Mouse (Mus musculus): ENCODE measurements around the gene Plekhh1.
A peak's percentile ranks its signal among the peaks of the same experiment; 100 is the strongest.

Plekhh1 gene

DNA sequence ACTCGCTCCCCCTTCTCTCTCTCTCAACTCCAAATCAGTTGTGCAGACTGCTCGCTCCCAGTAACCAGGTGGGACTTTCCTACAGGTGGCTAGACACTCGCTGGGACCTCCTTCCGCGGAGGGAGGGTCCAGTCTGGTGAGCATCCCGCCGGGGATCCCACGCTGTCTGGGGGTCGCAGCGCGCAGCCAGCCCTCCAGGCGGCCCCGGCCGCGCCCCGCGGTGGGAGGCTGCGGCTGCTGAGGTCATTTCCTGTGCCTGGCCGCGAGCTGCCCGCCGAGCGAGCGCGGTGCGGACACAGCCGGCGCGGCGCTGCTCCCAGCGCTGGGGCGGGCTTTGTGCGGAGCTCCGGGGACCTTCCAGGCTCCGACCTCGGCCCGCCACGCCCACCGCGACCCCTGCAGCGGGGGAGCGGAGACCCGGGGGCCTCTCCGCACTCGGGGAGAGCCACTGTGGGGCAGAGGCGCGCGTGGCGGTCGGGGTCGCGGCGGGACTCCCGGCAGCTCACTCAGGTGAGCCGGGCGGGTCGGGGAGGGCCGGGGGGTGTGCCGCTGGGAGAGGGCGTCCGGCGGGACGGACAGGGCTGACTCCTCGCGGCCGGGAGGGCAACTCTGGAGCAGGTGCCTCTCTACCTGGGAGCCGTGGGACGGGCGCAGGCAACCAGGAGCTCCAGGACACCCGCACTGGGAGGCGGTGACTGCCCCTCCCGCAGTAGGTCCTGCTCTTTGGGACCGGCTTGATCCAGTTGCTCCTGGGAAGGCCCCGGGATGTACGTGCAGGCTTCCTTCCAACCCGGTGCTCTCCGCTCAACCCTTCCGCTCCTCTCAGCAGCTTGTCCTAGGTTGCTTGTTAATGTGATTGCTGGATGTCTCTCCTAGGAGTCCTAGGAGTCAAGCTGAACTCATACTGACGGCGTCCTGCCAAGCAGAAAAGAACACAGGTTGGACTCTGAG is at the start of gene Plekhh1:
Plekhh1 (plus strand) TSS at position 253 of the 951 bp plus-strand sequence.
- peak; percentile 23 to 38 for DNase-seq (ENCODE audit: low spot score in 2 of 2)

DNA sequence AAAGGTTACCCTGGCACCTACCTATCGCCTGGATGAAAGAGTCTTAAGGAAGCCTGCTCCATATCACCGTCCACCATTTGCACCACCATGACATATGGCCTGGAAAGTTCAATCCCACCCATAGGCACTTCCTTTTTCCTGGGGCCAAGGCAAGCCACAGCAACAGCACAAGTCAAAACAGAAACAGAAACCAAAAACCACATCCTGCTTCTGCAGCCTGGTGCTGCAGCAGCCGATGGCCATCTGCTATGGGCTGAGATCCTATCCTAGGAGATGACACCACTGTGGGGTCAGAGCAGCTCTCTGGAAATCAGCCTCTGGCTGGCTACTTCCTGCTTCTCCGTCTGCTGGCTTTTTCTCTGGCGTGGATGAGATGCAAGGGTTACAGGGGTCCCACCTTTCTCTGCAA is 48.3 kb upstream of the Plekhh1 start:
- peak; percentile 68 to 87 for DNase-seq (ENCODE audit: low spot score in 2 of 2)

DNA sequence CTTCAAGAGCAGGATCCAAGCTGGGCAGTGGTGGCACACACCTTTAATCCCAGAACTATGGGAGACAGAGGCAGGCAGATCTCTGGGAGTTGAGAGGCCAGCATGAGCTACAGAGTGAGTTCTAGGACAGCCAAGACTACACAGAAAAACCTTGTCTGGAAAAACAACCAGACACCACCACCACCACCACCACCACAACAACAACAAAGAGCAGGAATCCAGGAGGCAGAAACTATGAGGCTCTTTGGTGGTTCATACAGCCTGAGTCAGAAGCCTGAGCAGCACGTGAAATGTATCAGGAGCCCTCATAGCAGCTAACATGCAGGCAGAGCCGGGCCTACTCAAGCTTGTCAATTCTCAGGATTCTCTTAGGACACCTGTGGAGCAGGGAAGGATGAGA is 47.8 kb upstream of the Plekhh1 start:
- DNase-seq (ENCODE audit: low spot score in 2 of 2), result no peak

DNA sequence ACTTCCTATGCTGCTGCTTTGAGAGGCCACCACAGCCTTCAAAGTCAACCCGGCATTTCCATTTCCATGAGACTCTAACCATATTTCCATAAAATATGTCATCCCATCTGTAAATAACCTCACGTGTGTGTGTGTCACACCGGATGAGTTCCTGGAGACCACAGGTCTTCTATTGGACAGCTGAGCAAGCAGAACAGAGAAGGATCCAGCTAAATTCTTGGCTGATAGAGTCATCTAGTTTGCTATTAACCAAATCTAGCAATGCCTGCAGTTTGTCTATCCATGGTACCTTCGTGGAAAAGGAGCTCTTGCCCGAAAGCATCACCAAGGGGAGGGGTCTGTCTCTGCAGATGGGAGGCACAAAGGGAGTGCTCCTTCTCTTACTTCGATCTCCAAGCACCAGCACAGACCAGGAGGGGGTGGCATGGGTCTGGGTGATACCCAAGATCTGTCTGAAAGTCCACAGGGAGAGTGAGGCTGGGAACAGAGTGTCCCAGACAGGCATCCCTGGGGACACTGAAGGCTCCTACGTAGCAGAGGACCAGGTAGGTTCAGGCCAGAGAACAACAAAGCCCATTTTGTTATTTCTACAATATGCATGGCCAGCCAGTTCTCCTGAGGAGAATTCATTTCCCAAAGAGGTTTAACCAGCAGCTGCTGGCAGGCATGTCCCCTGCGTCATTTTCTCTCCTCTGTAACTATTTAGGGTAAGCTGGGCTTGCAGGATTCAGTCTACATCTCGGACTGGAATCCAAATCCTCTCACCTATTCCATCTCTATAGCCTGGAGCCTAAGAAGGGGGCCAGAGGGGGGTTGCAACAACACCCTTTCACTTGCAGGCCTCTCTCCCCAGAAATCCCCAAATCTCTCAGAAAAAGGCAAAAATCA is 46.8 kb upstream of the Plekhh1 start:
- peak in 1 of 2 experiments; percentile 21 for DNase-seq (ENCODE audit: low spot score in 2 of 2)

- no peak for DNase-seq (ENCODE audit: low spot score in 2 of 2)
Observed at GRCm38 (mm10) chr12:78983296-78984034, 45.5 kb upstream of the Plekhh1 start.

DNA sequence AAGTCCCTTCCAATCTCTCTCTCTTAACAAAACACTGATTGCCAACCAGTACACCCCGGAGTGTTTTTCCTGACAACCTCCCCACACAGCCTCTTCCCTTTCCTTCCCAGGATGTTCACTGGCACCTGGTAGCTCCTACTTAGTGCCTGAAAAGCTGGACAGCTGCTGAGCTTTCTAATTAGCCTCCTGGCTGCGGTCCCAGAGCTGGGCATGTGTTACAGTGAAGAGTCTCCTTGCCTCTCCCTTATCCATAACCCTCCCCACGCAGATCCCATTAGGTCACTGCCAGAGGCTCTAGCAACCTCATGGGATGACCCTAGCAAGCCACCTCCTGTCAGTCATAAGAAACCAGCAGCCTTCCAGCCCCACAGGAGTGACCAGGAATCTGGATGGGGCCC is 44.9 kb upstream of the Plekhh1 start:
- DNase-seq (ENCODE audit: low spot score in 2 of 2), result peak; percentile 38 to 56

GRCm38 (mm10) chr12:78987581-78988081 is 41.3 kb upstream of the Plekhh1 start:
- no peak for DNase-seq (ENCODE audit: low spot score in 2 of 2)

- no peak for DNase-seq (ENCODE audit: low spot score in 2 of 2)
Observed at GRCm38 (mm10) chr12:78996271-78996670, 32.7 kb upstream of the Plekhh1 start.

GRCm38 (mm10) chr12:78996711-78997110 is 32.3 kb upstream of the Plekhh1 start:
- no peak for DNase-seq (ENCODE audit: low spot score in 2 of 2)

GRCm38 (mm10) chr12:79002406-79002805 is 26.6 kb upstream of the Plekhh1 start:
- no peak for DNase-seq (ENCODE audit: low spot score in 2 of 2)

DNA sequence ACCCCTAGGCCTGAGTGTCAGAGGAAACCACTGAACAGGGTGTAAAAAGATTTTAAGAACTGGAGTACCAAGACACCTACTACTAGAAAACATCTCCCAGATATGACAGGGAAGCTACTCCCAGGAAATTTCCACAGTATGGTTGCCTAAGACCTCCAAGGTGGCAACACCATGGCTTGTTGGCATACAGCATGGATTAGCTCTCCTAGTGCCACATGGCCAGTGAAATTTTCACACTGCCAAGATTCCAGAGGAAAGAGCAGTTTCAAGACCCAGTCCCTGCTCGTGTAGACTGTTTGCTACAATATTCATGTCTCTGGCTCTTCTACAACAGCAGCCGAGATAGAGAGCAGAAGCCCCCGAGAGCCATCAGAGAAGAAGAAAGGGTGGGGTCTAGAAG is 26.0 kb upstream of the Plekhh1 start:
- DNase-seq (ENCODE audit: low spot score in 2 of 2), result no peak

DNA sequence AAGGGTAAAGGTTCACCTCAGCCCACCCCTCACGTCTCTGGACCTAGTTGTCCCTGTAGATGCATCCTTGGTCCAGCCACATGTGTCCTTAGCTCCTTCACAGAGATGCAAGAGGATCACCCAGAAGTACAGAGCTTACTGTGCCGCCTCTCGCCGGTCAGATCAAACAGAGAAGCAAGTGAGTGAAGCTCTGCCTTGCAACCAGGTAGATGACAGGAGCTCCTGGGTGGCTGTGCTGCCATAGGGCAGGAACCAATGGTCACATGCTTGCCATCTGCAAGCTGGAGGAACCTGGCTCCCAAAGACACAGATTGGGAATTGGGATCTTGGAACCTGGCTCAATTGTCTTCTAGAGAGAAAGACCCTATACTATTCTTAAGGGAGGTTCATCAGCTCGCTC is 23.5 kb upstream of the Plekhh1 start:
- no peak for DNase-seq (ENCODE audit: low spot score in 2 of 2)

DNA sequence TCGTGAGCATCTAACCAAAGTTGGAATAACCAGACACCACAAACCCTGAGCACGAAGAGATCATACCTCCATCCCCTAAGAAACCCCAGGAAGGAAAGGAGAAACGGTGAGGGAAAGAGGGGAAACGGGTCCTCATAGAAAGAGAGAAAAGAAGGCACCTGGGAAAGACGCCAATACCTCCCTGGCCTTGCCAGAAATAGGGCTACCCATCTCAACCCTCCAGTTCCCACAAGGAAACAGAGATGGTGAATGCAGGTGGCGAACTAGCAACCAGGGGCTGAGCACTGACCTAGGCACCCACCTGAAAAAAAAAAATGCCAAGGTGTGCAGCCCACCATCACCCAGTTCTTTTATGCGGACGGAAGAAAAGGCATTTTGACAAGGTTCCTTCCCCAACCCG is 22.9 kb upstream of the Plekhh1 start:
- no peak for DNase-seq (ENCODE audit: low spot score in 2 of 2)

GRCm38 (mm10) chr12:79006478-79007125 is 22.4 kb upstream of the Plekhh1 start:
- DNase-seq (ENCODE audit: low spot score in 2 of 2), result peak; percentile 54 to 64

GRCm38 (mm10) chr12:79007126-79007753 is 21.7 kb upstream of the Plekhh1 start, which contains the start of gene Tmem229b:
Tmem229b (minus strand) TSS chr12:79007627.
- peak; percentile 28 to 49 for DNase-seq (ENCODE audit: low spot score in 2 of 2)

GRCm38 (mm10) chr12:79010569-79010968 is 18.4 kb upstream of the Plekhh1 start:
- DNase-seq (ENCODE audit: low spot score in 2 of 2), result peak in 1 of 2 experiments; percentile 8

GRCm38 (mm10) chr12:79016109-79016508 is 12.9 kb upstream of the Plekhh1 start:
- no peak for DNase-seq (ENCODE audit: low spot score in 2 of 2)

- DNase-seq (ENCODE audit: low spot score in 2 of 2), result peak in 1 of 2 experiments; percentile 12
Observed at GRCm38 (mm10) chr12:79017994-79018399, 11.0 kb upstream of the Plekhh1 start.

GRCm38 (mm10) chr12:79021902-79022301 is 7.1 kb upstream of the Plekhh1 start:
- DNase-seq (ENCODE audit: low spot score in 2 of 2), result no peak

- peak in 1 of 2 experiments; percentile 41 for DNase-seq (ENCODE audit: low spot score in 2 of 2)
Observed at GRCm38 (mm10) chr12:79022882-79023281, 6.1 kb upstream of the Plekhh1 start.

All from heart, adult 9 months (tissue).